Mouse (Mus musculus) embryonic fibroblast, embryonic 13.5 days (primary cell): ENCODE results near the gene Nat8f5.
"Not testable (repeated sequence)": the region's sequence is repeated elsewhere in the genome, so short reads cannot be mapped to it uniquely, and the experiment has no call there.

Experiments
- CTCF ChIP-seq: IDR thresholded peaks from 2 replicates; pipeline ENCODE4 v1.5.1; 2011; ENCODE audit warnings: mild to moderate bottlenecking, control low read depth, low read length, moderate library complexity, borderline replicate concordance; ENCODE audit not compliant: insufficient read depth
- POLR2A ChIP-seq: IDR thresholded peaks from 2 replicates; pipeline ENCODE4 v1.6.1; 2011; ENCODE audit warnings: low read depth, mild to moderate bottlenecking, control low read depth, low read length, moderate library complexity

DNA sequence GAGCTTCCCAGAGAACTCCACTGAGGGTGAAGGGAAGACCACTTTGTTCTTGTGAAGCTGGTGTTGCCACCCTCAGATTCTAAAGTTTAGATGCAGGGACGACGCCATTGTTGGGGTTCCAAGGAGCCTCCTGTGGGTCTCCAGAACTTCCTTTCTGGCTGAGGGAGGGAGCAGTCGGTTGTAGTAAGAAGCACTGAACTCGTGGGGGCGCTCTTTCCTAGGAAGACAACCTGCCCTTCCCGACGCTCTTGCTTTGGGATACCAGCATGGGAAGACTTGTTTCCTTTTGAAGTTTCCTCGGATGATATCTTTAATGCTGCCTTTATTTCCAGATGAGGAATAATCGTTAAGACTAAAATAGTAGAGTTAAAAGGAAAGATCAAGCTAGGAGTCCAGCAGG, 16.1 kb upstream of the Nat8f5 start:
- TF ChIP-seq CTCF, POLR2A: not testable (repeated sequence)
